Mouse (Mus musculus) hindbrain, embryonic 12.5 days (tissue): Measurements from ENCODE around the gene Tmigd3. TPM values are rescaled to one million over a fixed set of nuclear protein-coding genes. Genes with fewer than 3 reads are reported as not detected.

ENCODE experiments used
- ATAC-seq: fragments of 200-750 bp; cut with Nextera tagmentation; 2 replicates; pipeline ENCODE4 v1.8.0; 2017; ENCODE audit warnings: moderate TSS enrichment; ENCODE audit not compliant: low FRiP score
- H3K27ac ChIP-seq: fragments of 300-500 bp; sonication (generic); 2 replicates; pipeline ENCODE4 v1.5.1; 2016; ENCODE audit warnings: mild to moderate bottlenecking
- H3K27me3 ChIP-seq: fragments of 300-500 bp; sonication (generic); 2 replicates; pipeline ENCODE4 v1.6.1; 2016; ENCODE audit warnings: mild to moderate bottlenecking
- H3K36me3 ChIP-seq: fragments of 300-500 bp; sonication (generic); 2 replicates; pipeline ENCODE4 v1.6.1; 2016; ENCODE audit warnings: mild to moderate bottlenecking
- H3K4me1 ChIP-seq: fragments of 300-500 bp; sonication (generic); 2 replicates; pipeline ENCODE4 v1.6.1; 2016
- H3K4me2 ChIP-seq: fragments of 300-500 bp; sonication (generic); replicated peaks from 2 replicates; pipeline ENCODE4 v1.6.1; 2016; ENCODE audit warnings: mild to moderate bottlenecking
- H3K4me3 ChIP-seq: fragments of 300-500 bp; sonication (generic); 2 replicates; pipeline ENCODE4 v1.5.1; 2016; ENCODE audit warnings: mild to moderate bottlenecking
- H3K9ac ChIP-seq: fragments of 300-500 bp; sonication (generic); 2 replicates; pipeline ENCODE4 v1.6.1; 2016; ENCODE audit warnings: mild to moderate bottlenecking, moderate library complexity
- H3K9me3 ChIP-seq: fragments of 300-500 bp; sonication (generic); replicated peaks from 2 replicates; pipeline ENCODE4 v1.6.1; 2016; ENCODE audit warnings: mild to moderate bottlenecking
- WGBS: fragments of 180-500 bp; shearing (Covaris S2); methylation state at CpG from one replicate; pipeline ENCODE4 v1.1.7; 2016; 5-methylcytosine and 5-hydroxymethylcytosine counted together
- polyA plus RNA-seq: library from polyadenylated mRNA; unstranded; fragments of >200 nt; fragmentation: Nextera tagmentation; extraction: Ambion mirVana; gene quantifications from 2 replicates; pipeline ENCODE4 v1.2.1, GENCODE M21; 2016

Tmigd3 gene
- polyA plus RNA-seq, 1 experiment from 2014 or later: not detected

- no peak for ATAC-seq
- no peak overlapping the region for H3K9ac ChIP-seq
These were observed 59.1 kb downstream of the Tmigd3 start for GRCm38 (mm10) chr3:105929821-105930220.

GRCm38 (mm10) chr3:105931095-105931494, 60.4 kb downstream of the Tmigd3 start:
- Histone ChIP-seq H3K36me3 (no peaks in the 10 kb centered on the region), H3K9ac (no peak overlapping the region), H3K27ac (no peak overlapping the region), H3K27me3 (no peaks in the 10 kb centered on the region), H3K4me1 (no peaks in the 10 kb centered on the region), H3K9me3 (no peaks in the 10 kb centered on the region), H3K4me2 (no peak overlapping the region), H3K4me3 (no peak overlapping the region)
- no peak for ATAC-seq
- 97% methylated on average over 2 of the region's 2 CpGs for WGBS

More at GRCm38 (mm10) chr3:105929821-105930220, 59.1 kb downstream of the Tmigd3 start:
- Histone ChIP-seq H3K4me2 (no peak overlapping the region), H3K9me3 (no peaks in the 10 kb centered on the region), H3K27me3 (no peaks in the 10 kb centered on the region), H3K27ac (no peak overlapping the region), H3K4me3 (no peak overlapping the region), H3K4me1 (no peaks in the 10 kb centered on the region), H3K36me3 (no peaks in the 10 kb centered on the region)
- 88% methylated on average over 7 of the region's 7 CpGs for WGBS

DNA sequence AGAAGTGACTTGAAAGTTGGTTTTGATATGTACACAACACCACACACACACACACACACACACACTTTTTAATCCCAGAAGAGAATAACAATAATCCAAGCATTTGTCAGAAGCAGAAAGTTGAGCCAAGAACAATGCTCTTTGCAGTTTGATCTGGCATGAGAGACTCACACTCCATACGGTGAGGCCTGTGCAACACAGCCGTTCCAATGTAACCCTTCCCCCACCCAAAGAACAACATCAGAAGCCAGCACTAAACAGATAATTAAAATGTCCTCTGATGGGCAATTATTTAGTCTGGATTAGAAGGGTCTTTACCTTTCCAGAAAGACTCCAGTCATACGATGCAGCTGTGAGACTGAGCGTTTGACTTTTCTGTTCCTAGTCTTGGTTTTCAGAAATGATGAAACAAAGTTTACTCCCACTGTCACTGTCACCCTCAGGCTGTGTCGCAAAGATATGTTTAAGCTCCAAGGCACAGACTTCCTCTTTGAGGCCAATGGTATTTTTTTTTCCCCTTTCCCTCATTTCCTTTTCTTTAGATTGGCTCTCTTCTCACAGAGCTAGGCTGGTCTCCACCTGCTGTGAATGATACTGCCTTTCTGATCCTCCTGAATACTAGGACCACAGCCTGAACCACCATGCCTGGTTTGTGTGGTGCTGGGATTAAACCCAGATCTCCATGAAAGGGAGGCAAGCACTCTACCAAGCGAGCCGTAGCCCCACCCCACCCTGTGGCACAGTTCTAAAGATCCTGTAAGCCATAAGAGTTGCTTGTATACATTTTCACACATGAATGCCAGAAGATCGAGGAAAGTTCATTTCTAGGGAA, 61.8 kb downstream of the Tmigd3 start, which contains the start of gene I830077J02Rik:
I830077J02Rik (minus strand) TSS at position 425 of the 832 bp plus-strand sequence.
- Histone ChIP-seq H3K27ac (no peak within 1 kb of the TSS), H3K9me3 (no peaks in the 10 kb centered on the region), H3K4me1 (no peaks in the 10 kb centered on the region), H3K36me3 (0 out of 2 replicates have a peak, but pooled peaks cover 3% of the 10 kb centered on the region), H3K27me3 (no peaks in the 10 kb centered on the region), H3K9ac (no peak within 1 kb of the TSS), H3K4me3 (no peak within 1 kb of the TSS), H3K4me2 (no peak within 1 kb of the TSS)
- 86% methylated on average over 8 of the region's 8 CpGs for WGBS
- no peak for ATAC-seq

DNA sequence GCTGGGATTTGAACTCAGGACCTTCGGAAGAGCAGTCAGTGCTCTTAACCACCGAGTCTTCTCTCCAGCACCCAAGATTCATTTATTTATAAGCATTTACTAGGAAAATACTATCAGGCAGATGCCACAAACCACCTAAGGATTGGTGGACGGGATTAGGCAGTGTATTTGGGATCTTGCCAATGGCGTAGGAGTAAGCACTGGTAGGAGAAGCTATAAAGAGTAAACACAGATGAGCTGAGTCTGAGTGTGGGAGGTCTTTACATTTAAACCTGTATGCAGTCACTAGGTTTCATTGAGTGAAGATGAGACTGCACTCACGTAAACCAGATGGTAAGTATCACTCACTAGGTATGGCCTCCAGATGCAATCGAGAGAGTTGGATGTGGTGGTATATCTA, 63.2 kb downstream of the Tmigd3 start:
- 97% methylated on average over 6 of the region's 6 CpGs for WGBS
- H3K4me1 ChIP-seq: no peaks in the 10 kb centered on the region
- no peaks in the 10 kb centered on the region for H3K27me3 ChIP-seq
- H3K4me2 ChIP-seq: no peak overlapping the region
- H3K36me3 ChIP-seq: 0 out of 2 replicates have a peak, but pooled peaks cover 7% of the 10 kb centered on the region
- no peak for ATAC-seq
- H3K9ac ChIP-seq: no peak overlapping the region
- H3K9me3 ChIP-seq: no peaks in the 10 kb centered on the region
- H3K4me3 ChIP-seq: no peak overlapping the region
- no peak overlapping the region for H3K27ac ChIP-seq

DNA sequence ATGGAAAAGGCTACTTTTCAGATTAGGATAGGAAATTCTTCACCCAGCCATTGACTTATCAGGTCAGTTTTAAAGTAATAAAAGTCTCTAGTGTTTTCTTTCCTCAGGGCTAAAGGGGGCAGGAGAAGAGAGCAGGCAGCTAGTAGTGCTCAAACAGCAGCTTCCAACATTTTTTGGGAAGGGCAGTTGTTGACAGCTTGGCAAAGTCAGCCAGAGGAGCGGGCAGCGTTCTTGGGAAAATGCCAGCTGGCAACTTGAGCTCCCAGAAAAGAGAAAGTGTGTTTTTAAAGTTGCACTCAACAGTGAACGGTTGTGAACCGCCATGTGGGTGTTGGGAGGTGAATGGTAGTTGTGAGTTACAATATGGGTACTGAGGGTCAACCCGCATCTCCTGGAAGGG, 64.3 kb downstream of the Tmigd3 start:
- H3K4me3 ChIP-seq: no peak overlapping the region
- no peaks in the 10 kb centered on the region for H3K4me1 ChIP-seq
- no peaks in the 10 kb centered on the region for H3K9me3 ChIP-seq
- H3K4me2 ChIP-seq: no peak overlapping the region
- H3K27ac ChIP-seq: no peak overlapping the region
- 0 out of 2 replicates have a peak, but pooled peaks cover 12% of the 10 kb centered on the region for H3K36me3 ChIP-seq
- no peaks in the 10 kb centered on the region for H3K27me3 ChIP-seq
- no peak overlapping the region for H3K9ac ChIP-seq
- WGBS: 88% methylated on average over 5 of the region's 5 CpGs
- ATAC-seq: no peak

DNA sequence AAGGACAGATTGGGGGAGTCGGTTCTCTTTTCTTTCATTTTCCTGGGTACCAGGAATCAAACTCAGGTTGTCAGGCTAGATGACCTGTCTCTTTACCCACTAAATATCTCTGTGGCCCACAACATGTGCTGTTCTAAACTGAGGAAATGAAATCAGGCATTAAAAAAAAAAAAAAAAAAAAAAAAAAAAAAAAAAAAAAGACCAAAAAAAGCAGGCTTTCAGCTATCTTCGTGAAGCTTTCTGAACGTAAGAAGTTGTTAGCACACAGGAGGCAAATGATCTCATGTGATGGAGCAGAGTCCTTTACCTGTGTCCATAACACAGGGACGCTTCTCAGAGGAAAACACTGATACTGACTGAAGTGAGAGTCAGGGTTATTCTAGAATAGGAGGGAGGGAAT, 65.4 kb downstream of the Tmigd3 start:
- H3K9me3 ChIP-seq: no peaks in the 10 kb centered on the region
- no peak overlapping the region for H3K4me2 ChIP-seq
- H3K4me3 ChIP-seq: no peak overlapping the region
- ATAC-seq: no peak
- H3K27me3 ChIP-seq: no peaks in the 10 kb centered on the region
- WGBS: 94% methylated on average over 4 of the region's 4 CpGs
- H3K9ac ChIP-seq: no peak overlapping the region
- peaks cover 21% of the 10 kb centered on the region for H3K36me3 ChIP-seq
- no peaks in the 10 kb centered on the region for H3K4me1 ChIP-seq
- no peak overlapping the region for H3K27ac ChIP-seq

GRCm38 (mm10) chr3:105951348-105951747, 80.6 kb downstream of the Tmigd3 start:
- H3K9me3 ChIP-seq: no peaks in the 10 kb centered on the region
- 94% methylated on average over 7 of the region's 7 CpGs for WGBS
- no peak for ATAC-seq
- H3K36me3 ChIP-seq: peaks cover 63% of the 10 kb centered on the region
- no peak overlapping the region for H3K27ac ChIP-seq
- no peak overlapping the region for H3K4me3 ChIP-seq
- H3K4me2 ChIP-seq: no peak overlapping the region
- H3K27me3 ChIP-seq: no peaks in the 10 kb centered on the region
- H3K9ac ChIP-seq: no peak overlapping the region
- H3K4me1 ChIP-seq: no peaks in the 10 kb centered on the region

DNA sequence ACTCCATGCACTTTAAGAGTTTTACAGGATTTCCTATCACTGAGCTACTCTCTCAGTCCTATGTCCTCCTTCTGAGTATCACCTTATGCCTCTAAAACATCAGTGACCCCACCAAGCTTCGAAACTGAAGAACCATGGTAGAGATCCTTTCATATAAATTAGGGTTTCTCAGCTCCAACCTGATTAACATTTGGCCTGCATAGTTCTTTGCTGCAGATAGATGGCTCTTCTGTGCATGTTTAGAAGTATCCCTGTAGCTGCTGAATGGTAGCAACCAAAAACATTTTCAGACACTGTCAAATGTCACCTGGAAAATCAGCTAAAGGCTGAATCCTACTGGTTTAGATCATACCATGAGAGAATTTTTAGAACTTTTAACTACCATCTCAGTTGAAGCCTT, 86.5 kb downstream of the Tmigd3 start:
- H3K27ac ChIP-seq: no peak overlapping the region
- 100% methylated on average over 1 of the region's 1 CpGs for WGBS
- ATAC-seq: no peak

DNA sequence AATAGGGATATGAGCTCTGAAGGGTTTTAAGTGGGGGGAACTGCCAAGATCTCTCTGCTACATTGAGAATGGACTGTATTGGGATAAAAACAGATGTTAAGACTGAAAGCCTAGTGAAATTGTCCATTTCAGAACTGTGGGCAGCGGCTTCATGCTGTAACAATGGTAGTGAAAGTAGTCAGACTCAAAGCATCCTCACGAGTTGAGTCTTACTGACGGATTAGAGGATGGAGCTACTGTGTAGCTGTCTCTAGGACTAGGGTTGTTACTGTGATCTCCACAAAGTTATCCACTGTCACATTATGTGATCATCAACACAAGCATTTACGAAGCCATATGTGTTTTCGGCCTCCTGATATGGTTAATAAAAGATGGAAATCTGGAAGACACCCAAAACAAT, 87.5 kb downstream of the Tmigd3 start:
- WGBS: 49% methylated on average over 5 of the region's 5 CpGs
- Histone ChIP-seq H3K4me2 (peak overlapping the region; percentile 78), H3K4me1 (peaks cover 24% of the 10 kb centered on the region), H3K4me3 (peak overlapping the region; percentile 89), H3K9ac (peak overlapping the region; percentile 95), H3K9me3 (no peaks in the 10 kb centered on the region), H3K27me3 (no peaks in the 10 kb centered on the region), H3K36me3 (peaks cover 33% of the 10 kb centered on the region), H3K27ac (no peak overlapping the region)
- no peak for ATAC-seq

More for the DNA sequence above, 86.5 kb downstream of the Tmigd3 start:
- H3K36me3 ChIP-seq: peaks cover 33% of the 10 kb centered on the region
- peaks cover 24% of the 10 kb centered on the region for H3K4me1 ChIP-seq
- no peaks in the 10 kb centered on the region for H3K27me3 ChIP-seq
- H3K9ac ChIP-seq: 0 out of 2 replicates have a peak overlapping the region, but pooled peaks have one; percentile 24
- H3K4me3 ChIP-seq: no peak overlapping the region
- no peaks in the 10 kb centered on the region for H3K9me3 ChIP-seq
- H3K4me2 ChIP-seq: 0 out of 2 replicates have a peak overlapping the region, but pooled peaks have one; percentile 78

- H3K4me3 ChIP-seq: peak within 1 kb of the TSS; percentile 89
- peak within 1 kb of the TSS; percentile 95 for H3K9ac ChIP-seq
- WGBS: under 1% methylated on average over 52 of the region's 52 CpGs
- ATAC-seq: peak; percentile 98
- H3K9me3 ChIP-seq: no peaks in the 10 kb centered on the region
- peak within 1 kb of the TSS; percentile 90 for H3K27ac ChIP-seq
- H3K36me3 ChIP-seq: peaks cover 39% of the 10 kb centered on the region
- peak within 1 kb of the TSS; percentile 84 for H3K4me2 ChIP-seq
- peaks cover 24% of the 10 kb centered on the region for H3K4me1 ChIP-seq
- H3K27me3 ChIP-seq: no peaks in the 10 kb centered on the region
These were observed 88.4 kb downstream of the Tmigd3 start, which contains the start of gene Wdr77 for GRCm38 (mm10) chr3:105958974-105959580. TSS of gene Wdr77 (plus strand) at chr3:105959369.

DNA sequence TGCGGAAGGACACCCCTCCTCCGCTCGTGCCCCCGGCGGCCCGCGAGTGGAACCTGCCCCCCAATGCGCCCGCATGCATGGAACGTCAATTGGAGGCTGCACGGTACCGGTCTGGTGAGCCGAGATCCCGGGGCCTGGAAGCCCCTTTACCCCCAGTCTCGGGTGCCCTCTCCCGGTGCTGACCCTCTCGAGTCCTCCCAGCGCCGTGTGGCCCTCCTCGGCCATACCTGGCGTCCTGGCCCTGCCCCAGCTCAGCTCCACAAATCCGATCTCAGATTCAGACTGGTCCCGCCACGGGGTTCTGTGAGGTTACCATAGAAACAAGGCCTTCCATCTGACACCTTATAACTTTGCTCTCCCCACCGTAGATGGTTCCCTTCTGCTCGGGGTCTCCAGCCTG, 88.9 kb downstream of the Tmigd3 start:
- Histone ChIP-seq H3K27ac (peak overlapping the region; percentile 76), H3K9ac (peak overlapping the region; percentile 87), H3K9me3 (no peaks in the 10 kb centered on the region), H3K4me3 (peak overlapping the region; percentile 89), H3K4me2 (peak overlapping the region; percentile 84), H3K4me1 (peaks cover 24% of the 10 kb centered on the region), H3K36me3 (peaks cover 41% of the 10 kb centered on the region), H3K27me3 (no peaks in the 10 kb centered on the region)
- ATAC-seq: peak; percentile 84
- under 1% methylated on average over 25 of the region's 26 CpGs for WGBS

DNA sequence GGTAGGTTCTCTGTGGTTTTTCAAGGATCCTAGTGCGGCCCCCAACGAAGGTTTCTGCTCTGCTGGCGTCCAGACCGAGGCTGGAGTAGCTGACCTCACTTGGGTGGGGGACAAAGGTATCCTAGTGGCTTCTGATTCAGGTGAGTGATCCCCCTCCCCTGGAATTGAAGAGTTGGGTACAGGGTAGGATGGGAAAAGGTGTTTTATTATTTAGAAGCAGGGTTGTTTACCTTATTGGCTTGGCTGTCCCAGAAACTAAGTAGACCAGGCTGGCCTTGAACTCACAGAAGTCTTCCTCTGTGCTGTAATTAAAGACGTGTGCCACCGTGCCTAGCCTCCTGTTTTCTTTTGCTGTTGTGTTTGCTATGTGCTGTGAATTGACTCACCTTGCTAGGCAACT, 89.3 kb downstream of the Tmigd3 start, which contains the start of gene Atp5f1:
Atp5f1 (minus strand) TSS at position 101 of the 400 bp plus-strand sequence.
- Histone ChIP-seq H3K9me3 (no peaks in the 10 kb centered on the region), H3K4me1 (peaks cover 24% of the 10 kb centered on the region), H3K4me2 (peak within 1 kb of the TSS; percentile 84), H3K27me3 (no peaks in the 10 kb centered on the region), H3K36me3 (peaks cover 42% of the 10 kb centered on the region), H3K4me3 (peak within 1 kb of the TSS; percentile 89), H3K9ac (peak within 1 kb of the TSS; percentile 95), H3K27ac (peak within 1 kb of the TSS; percentile 90)
- ATAC-seq: no peak
- WGBS: 5% methylated on average over 6 of the region's 6 CpGs
